In the genomic region with DNA sequence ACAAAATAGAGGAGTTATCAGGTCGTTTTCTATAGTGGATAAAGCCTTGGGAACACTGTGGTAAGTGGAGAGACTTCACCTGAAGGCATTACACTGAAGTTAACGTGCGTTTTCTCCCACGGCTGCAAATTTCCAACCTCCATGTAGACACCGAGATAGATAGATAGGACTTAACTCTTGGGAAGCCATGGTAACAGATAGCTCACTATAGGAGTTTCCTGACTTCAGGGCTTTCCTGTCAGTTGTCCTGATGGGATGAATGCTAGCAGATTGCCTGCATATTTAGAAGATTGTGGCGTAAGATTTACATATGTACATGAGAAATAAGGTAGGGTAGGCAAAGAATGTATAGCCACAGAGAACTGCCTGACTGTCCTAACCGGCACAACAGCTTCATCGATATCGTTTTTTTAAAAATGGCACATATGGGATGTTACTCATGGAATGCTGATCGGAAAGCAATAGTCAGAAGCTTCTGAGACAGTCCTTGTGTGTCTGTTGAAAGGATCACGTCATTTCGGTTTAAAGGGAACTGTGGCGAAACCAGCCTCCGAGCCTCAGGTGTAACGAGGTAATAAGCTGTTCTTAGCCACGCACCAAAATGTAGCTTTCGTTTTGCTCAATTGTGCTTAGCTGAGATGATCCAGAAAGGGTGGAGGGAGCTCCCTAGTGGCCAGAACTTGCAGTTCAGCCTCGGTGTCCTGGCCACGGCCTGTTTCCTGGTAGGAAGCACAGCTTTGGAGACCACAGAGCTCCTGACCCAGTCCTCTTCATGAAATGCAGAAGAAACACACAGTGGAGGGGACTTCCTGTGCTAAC, we compare ENCODE assay signal across 8 mouse cellular contexts.
DNase-seq lines count a peak whose midpoint lies in the region; ATAC-seq and TF ChIP-seq lines count a peak whose summit lies in the region.

No protein-coding gene starts in this region.

- H3K9ac ChIP-seq in lung, postnatal 0 days (replicated peaks; ENCODE audit: low read depth), result 0 out of 2 replicates have a peak overlapping the region, but pooled peaks have one; percentile 12

- H3K4me3 ChIP-seq in hindbrain, embryonic 10.5 days, result peak overlapping the region; percentile 42
- peak overlapping the region; percentile 55 for H3K4me3 ChIP-seq in lung, postnatal 0 days (ENCODE audit: low read depth, low read length)

- no peak for TF ChIP-seq EP300 in lung, postnatal 0 days (IDR thresholded peaks at IDR 0.05)

- H3K27ac ChIP-seq in hindbrain, embryonic 10.5 days, result no peak overlapping the region
- H3K27ac ChIP-seq in lung, postnatal 0 days (ENCODE audit: low read length), result no peak overlapping the region

- peak; percentile 86 for DNase-seq in MEL-GATA-1-ER (ENCODE audit: extremely low read depth, low read depth)
- peak; percentile 89 for DNase-seq in cerebellum, adult 9-10 months
- peak; percentile 78 for DNase-seq in hindbrain, embryonic 10.5 days (ENCODE audit: low spot score)
- peak; percentile 76 for DNase-seq in layer of hippocampus, adult 9-11 months
- DNase-seq in lung, postnatal 0 days (ENCODE audit: low spot score), result peak; percentile 90
- DNase-seq in ovary, postnatal 14 days (ENCODE audit: low spot score), result peak; percentile 75
- DNase-seq in thymus, postnatal 14 days, result peak; percentile 84

- peak; percentile 96 for ATAC-seq in frontal cortex, adult (ENCODE audit: low TSS enrichment)
- ATAC-seq in lung, postnatal 0 days, result peak; percentile 93

- H3K4me2 ChIP-seq in lung, postnatal 0 days (replicated peaks; ENCODE audit: low read depth, low read length), result peak overlapping the region; percentile 60

- H3K27me3 ChIP-seq in hindbrain, embryonic 10.5 days (ENCODE audit: insufficient read depth, poor library complexity, severe bottlenecking), result no peaks in the 10 kb centered on the region
- no peaks in the 10 kb centered on the region for H3K27me3 ChIP-seq in lung, postnatal 0 days (replicated peaks; ENCODE audit: insufficient read depth, low read length)

- peak; percentile 97 for TF ChIP-seq CTCF in lung, postnatal 0 days (IDR thresholded peaks at IDR 0.05)

- H3K4me1 ChIP-seq in hindbrain, embryonic 10.5 days (replicated peaks), result peaks cover 7% of the 10 kb centered on the region; the same call in 1 of the 2 replicates
- no peaks in the 10 kb centered on the region for H3K4me1 ChIP-seq in lung, postnatal 0 days (ENCODE audit: insufficient read depth, low read depth, low read length)

- no peaks in the 10 kb centered on the region for H3K9me3 ChIP-seq in hindbrain, embryonic 10.5 days
- no peaks in the 10 kb centered on the region for H3K9me3 ChIP-seq in lung, postnatal 0 days (ENCODE audit: low read length)

- H3K36me3 ChIP-seq in hindbrain, embryonic 10.5 days, result no peaks in the 10 kb centered on the region
- no peaks in the 10 kb centered on the region for H3K36me3 ChIP-seq in lung, postnatal 0 days (ENCODE audit: insufficient read depth, low read length)

- WGBS in hindbrain, embryonic 10.5 days, result 50% methylated on average over 19 of the region's 19 CpGs
- WGBS in lung, postnatal 0 days, result 29% methylated on average over 19 of the region's 19 CpGs
